Mouse (Mus musculus) heart, postnatal 0 days (tissue): ENCODE data around the gene Sat1.

Experiments used
- CTCF ChIP-seq: IDR thresholded peaks from 2 replicates; pipeline ENCODE4 v1.5.1; 2016; ENCODE audit warnings: antibody characterized with exemption, control low read depth, low read depth
- EP300 ChIP-seq: IDR thresholded peaks from 2 replicates; pipeline ENCODE4 v1.6.1; 2016; ENCODE audit warnings: antibody characterized with exemption, low read depth

GRCm38 (mm10) chrX:155166313-155166712 is 49.9 kb downstream of the Sat1 start:
- no peak for TF ChIP-seq CTCF
- TF ChIP-seq EP300, result no peak
